Mouse (Mus musculus): ENCODE data around the gene Bag1. TPM values are rescaled to one million over a fixed set of nuclear protein-coding genes. Genes with fewer than 3 reads are reported as not detected.

Bag1 gene
- 54.9 and 66.0 TPM in 2 replicates for polyA plus RNA-seq (2012)

- no peaks in the 10 kb centered on the region for H3K27me3 ChIP-seq (ENCODE audit: control insufficient read depth)
- peak within 1 kb of the TSS; percentile 74 for H3K4me3 ChIP-seq (replicated peaks)
- peaks cover 66% of the 10 kb centered on the region for H3K36me3 ChIP-seq (ENCODE audit: control insufficient read depth)
- H3K4me1 ChIP-seq (ENCODE audit: control insufficient read depth) = peaks cover 49% of the 10 kb centered on the region
- H3K9me3 ChIP-seq (ENCODE audit: control insufficient read depth, low read length) = no peaks in the 10 kb centered on the region
- TF ChIP-seq TAL1 (IDR thresholded peaks at IDR 0.05; ENCODE audit: low read length) (no peak), GATA1 (IDR thresholded peaks at IDR 0.05; ENCODE audit: low read length) (no peak)
These were observed at the start of gene Bag1, which contains the start of gene Chmp5 for GRCm38 (mm10) chr4:40948160-40948708. Gene Bag1, minus strand, starts transcription at chr4:40948294. Gene Chmp5, plus strand, starts transcription at chr4:40948407.

DNA sequence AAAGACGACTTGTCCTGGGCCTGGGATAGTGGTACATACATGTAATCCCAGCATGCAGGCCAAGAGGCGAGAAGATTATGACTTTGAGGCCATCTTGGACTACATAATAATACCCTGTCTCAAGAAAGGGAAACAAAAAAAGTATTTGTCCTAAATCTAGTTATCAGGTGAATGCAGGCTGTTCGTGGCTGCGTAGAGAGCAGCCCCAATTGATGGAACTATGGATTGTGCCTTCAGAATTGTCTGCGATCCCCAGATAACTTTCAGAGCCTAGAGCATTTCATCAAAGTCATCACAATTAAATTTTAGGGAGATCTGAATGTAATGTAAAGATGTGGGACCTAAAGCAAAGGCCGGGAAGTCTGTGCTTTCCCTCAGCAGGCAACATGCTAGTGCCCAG lies 48.2 kb upstream of the Bag1 start:
- Histone ChIP-seq H3K4me3 (replicated peaks) (no peak overlapping the region), H3K4me1 (ENCODE audit: control insufficient read depth) (peaks cover 44% of the 10 kb centered on the region), H3K36me3 (ENCODE audit: control insufficient read depth) (peaks cover 99% of the 10 kb centered on the region), H3K9me3 (ENCODE audit: control insufficient read depth, low read length) (no peaks in the 10 kb centered on the region), H3K27me3 (ENCODE audit: control insufficient read depth) (no peaks in the 10 kb centered on the region)
- TF ChIP-seq GATA1 (IDR thresholded peaks at IDR 0.05; ENCODE audit: low read length) (no peak), TAL1 (IDR thresholded peaks at IDR 0.05; ENCODE audit: low read length) (no peak)

DNA sequence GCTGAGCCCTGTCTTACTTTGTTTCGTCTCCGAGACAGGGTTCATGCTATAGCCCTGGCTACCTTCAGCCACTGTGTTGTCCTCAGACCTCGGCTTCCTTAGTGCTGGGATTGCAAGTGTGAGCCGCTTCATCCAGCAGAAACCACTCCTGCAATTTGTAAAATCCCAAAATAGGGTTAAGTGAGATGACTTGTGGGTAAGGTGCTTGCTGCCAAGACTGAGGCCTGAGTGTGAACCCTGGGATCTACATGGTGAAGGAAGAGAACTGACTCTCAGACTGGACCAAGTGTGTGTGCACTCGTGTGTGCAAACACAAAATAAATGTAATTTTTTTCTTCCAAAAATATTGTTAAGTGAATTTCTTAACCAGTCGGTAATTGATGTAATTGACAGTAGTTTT lies 41.5 kb upstream of the Bag1 start:
- Histone ChIP-seq H3K4me3 (replicated peaks) (no peak overlapping the region), H3K9me3 (ENCODE audit: control insufficient read depth, low read length) (no peaks in the 10 kb centered on the region), H3K27me3 (ENCODE audit: control insufficient read depth) (no peaks in the 10 kb centered on the region), H3K4me1 (ENCODE audit: control insufficient read depth) (no peaks in the 10 kb centered on the region), H3K36me3 (ENCODE audit: control insufficient read depth) (peaks cover 98% of the 10 kb centered on the region)
- no peak for TF ChIP-seq GATA1 (IDR thresholded peaks at IDR 0.05; ENCODE audit: low read length)
- no peak for TF ChIP-seq TAL1 (IDR thresholded peaks at IDR 0.05; ENCODE audit: low read length)

- Histone ChIP-seq H3K4me1 (ENCODE audit: control insufficient read depth) (peaks cover 6% of the 10 kb centered on the region), H3K9me3 (ENCODE audit: control insufficient read depth, low read length) (no peaks in the 10 kb centered on the region), H3K4me3 (replicated peaks) (no peak overlapping the region), H3K27me3 (ENCODE audit: control insufficient read depth) (no peaks in the 10 kb centered on the region), H3K36me3 (ENCODE audit: control insufficient read depth) (peaks cover 99% of the 10 kb centered on the region)
- no peak for TF ChIP-seq GATA1 (IDR thresholded peaks at IDR 0.05; ENCODE audit: low read length)
- TF ChIP-seq TAL1 (IDR thresholded peaks at IDR 0.05; ENCODE audit: low read length) = no peak
These were observed 35.6 kb upstream of the Bag1 start for GRCm38 (mm10) chr4:40983686-40984085.

DNA sequence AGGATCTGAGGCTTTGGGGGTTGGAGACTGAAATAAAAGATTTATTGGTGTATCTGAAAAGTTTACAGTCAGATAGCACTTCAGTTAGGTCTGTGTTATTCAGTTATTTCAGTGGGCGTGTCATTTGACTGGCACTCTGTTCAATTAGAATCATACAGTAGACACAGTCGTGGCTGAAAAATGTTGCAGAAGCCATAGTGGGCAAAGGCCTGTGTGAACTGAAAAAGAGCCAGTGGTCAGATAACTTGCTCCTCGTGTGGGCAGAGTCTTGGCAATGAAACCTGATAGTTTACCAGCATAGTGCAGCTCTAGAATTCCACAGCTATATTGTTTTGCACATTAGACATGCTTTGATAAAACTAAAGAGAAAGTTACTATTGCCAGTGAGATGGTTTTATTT lies 34.4 kb upstream of the Bag1 start:
- Histone ChIP-seq H3K9me3 (ENCODE audit: control insufficient read depth, low read length) (no peaks in the 10 kb centered on the region), H3K36me3 (ENCODE audit: control insufficient read depth) (peaks cover 99% of the 10 kb centered on the region), H3K4me1 (ENCODE audit: control insufficient read depth) (peaks cover 7% of the 10 kb centered on the region), H3K27me3 (ENCODE audit: control insufficient read depth) (no peaks in the 10 kb centered on the region), H3K4me3 (replicated peaks) (no peak overlapping the region)
- TF ChIP-seq GATA1 (IDR thresholded peaks at IDR 0.05; ENCODE audit: low read length) (no peak), TAL1 (IDR thresholded peaks at IDR 0.05; ENCODE audit: low read length) (no peak)

DNA sequence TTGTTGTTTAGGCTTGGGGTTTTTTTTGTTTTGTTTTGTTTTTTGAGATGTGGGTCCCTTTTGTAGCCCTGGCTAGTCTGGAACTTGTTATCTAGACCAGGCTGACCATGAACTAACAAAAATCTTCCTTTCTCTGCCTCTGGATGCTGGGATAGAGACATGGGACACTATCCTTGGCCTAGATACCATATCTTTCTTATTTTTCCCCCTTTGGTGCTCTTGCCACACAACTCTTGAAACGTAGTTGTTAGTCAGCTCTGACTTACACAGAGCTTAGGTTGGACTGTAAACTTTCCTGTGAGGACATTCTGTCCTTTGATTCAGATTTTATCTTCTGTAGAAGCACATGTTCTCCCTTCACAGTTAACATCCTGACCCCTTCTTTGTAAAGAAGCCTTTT lies 31.3 kb upstream of the Bag1 start:
- TF ChIP-seq TAL1 (IDR thresholded peaks at IDR 0.05; ENCODE audit: low read length) = no peak
- TF ChIP-seq GATA1 (IDR thresholded peaks at IDR 0.05; ENCODE audit: low read length) = no peak
- Histone ChIP-seq H3K4me3 (replicated peaks) (no peak overlapping the region), H3K36me3 (ENCODE audit: control insufficient read depth) (peaks cover 95% of the 10 kb centered on the region), H3K27me3 (ENCODE audit: control insufficient read depth) (no peaks in the 10 kb centered on the region), H3K4me1 (ENCODE audit: control insufficient read depth) (peaks cover 9% of the 10 kb centered on the region), H3K9me3 (ENCODE audit: control insufficient read depth, low read length) (no peaks in the 10 kb centered on the region)

DNA sequence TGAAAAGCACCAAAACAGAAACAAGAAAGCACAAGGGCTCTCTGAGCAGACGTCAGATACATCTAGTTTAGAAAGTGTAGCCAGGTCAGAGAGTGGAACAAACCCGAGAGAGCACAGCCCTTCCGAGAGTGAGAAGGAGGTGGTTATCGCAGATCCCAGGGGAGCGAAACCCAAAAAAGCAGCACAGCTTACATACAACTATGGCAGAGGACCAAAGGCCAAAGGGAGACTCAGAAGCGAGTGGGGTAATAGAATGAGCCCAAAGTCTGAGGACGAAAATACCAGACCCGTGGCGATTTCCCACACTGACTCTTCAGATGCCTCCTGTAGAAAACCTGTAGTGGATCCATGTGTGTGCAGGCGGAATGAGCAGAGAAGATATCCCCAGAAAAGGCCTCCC lies 28.6 kb upstream of the Bag1 start:
- H3K9me3 ChIP-seq (ENCODE audit: control insufficient read depth, low read length) = no peaks in the 10 kb centered on the region
- TF ChIP-seq TAL1 (IDR thresholded peaks at IDR 0.05; ENCODE audit: low read length) (no peak), GATA1 (IDR thresholded peaks at IDR 0.05; ENCODE audit: low read length) (no peak)
- no peak overlapping the region for H3K4me3 ChIP-seq (replicated peaks)
- no peaks in the 10 kb centered on the region for H3K27me3 ChIP-seq (ENCODE audit: control insufficient read depth)
- peaks cover 90% of the 10 kb centered on the region for H3K36me3 ChIP-seq (ENCODE audit: control insufficient read depth)
- H3K4me1 ChIP-seq (ENCODE audit: control insufficient read depth) = peaks cover 28% of the 10 kb centered on the region

DNA sequence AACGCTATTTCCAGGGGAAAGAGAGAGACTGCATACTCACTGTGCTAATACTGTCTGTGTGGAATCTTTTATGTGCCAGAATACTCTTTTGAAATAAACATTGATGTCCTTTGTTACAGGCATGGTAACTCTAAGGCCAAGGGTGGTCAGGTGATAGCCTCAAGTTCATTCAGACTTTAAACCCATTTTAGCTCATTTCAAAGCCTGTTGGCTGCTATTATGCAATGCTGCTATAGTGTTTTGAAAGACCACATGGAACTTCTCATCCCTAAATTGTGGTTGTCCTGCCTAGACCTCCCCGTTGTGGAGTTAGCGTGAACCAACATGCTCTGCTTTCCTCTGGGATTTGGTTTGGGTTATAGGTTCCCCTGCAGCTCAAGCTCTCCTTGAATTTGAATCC lies 27.6 kb upstream of the Bag1 start:
- no peaks in the 10 kb centered on the region for H3K9me3 ChIP-seq (ENCODE audit: control insufficient read depth, low read length)
- TF ChIP-seq TAL1 (IDR thresholded peaks at IDR 0.05; ENCODE audit: low read length) (no peak), GATA1 (IDR thresholded peaks at IDR 0.05; ENCODE audit: low read length) (no peak)
- H3K36me3 ChIP-seq (ENCODE audit: control insufficient read depth) = peaks cover 80% of the 10 kb centered on the region
- no peaks in the 10 kb centered on the region for H3K27me3 ChIP-seq (ENCODE audit: control insufficient read depth)
- H3K4me1 ChIP-seq (ENCODE audit: control insufficient read depth) = peaks cover 32% of the 10 kb centered on the region
- H3K4me3 ChIP-seq (replicated peaks) = no peak overlapping the region

DNA sequence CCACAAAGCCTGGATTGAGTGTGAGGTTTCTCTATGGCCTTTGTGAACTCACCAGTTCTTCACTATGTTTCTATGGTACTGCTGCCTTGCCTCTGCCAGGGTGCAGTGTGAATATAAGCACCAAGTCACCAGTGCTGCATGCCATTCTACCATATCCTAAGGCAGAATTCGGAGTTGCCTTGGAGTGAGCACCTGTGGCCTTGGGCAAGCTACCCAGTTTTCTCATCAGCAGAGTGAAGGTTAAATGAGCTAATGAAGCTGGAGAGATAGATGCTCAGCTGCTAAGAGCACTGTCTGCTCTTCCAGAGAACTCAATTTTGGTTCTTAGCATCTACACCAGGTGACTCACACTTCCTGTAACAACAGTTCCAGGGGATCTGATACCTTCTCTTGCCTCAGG lies 25.9 kb upstream of the Bag1 start:
- no peaks in the 10 kb centered on the region for H3K27me3 ChIP-seq (ENCODE audit: control insufficient read depth)
- H3K9me3 ChIP-seq (ENCODE audit: control insufficient read depth, low read length) = no peaks in the 10 kb centered on the region
- TF ChIP-seq TAL1 (IDR thresholded peaks at IDR 0.05; ENCODE audit: low read length) (no peak), GATA1 (IDR thresholded peaks at IDR 0.05; ENCODE audit: low read length) (no peak)
- H3K4me1 ChIP-seq (ENCODE audit: control insufficient read depth) = peaks cover 43% of the 10 kb centered on the region
- H3K4me3 ChIP-seq (replicated peaks) = no peak overlapping the region
- peaks cover 63% of the 10 kb centered on the region for H3K36me3 ChIP-seq (ENCODE audit: control insufficient read depth)

- Histone ChIP-seq H3K27me3 (ENCODE audit: control insufficient read depth) (no peaks in the 10 kb centered on the region), H3K9me3 (ENCODE audit: control insufficient read depth, low read length) (no peaks in the 10 kb centered on the region), H3K36me3 (ENCODE audit: control insufficient read depth) (peaks cover 55% of the 10 kb centered on the region), H3K4me1 (ENCODE audit: control insufficient read depth) (peaks cover 41% of the 10 kb centered on the region), H3K4me3 (replicated peaks) (peak overlapping the region; percentile 89)
- no peak for TF ChIP-seq TAL1 (IDR thresholded peaks at IDR 0.05; ENCODE audit: low read length)
- no peak for TF ChIP-seq GATA1 (IDR thresholded peaks at IDR 0.05; ENCODE audit: low read length)
These were observed 23.6 kb upstream of the Bag1 start for GRCm38 (mm10) chr4:40971744-40972143.
